Comparison of ENCODE assay signal across 8 mouse cellular contexts in genomic region chr6:50112775-50113174, GRCm38 (mm10). TPM values are rescaled to one million over a fixed set of nuclear protein-coding genes. Genes with fewer than 3 reads are reported as not detected.
A peak's percentile ranks its signal among the peaks of the same experiment; 100 is the strongest.
DNase-seq lines count a peak whose midpoint lies in the region; ATAC-seq and TF ChIP-seq lines count a peak whose summit lies in the region.

No protein-coding gene starts in this region.

- H3ac ChIP-seq in myocyte (ENCODE audit: control insufficient read depth, insufficient read length), result no peak overlapping the region

- 0 out of 2 replicates have a peak overlapping the region, but pooled peaks have one; percentile 0 for H3K4me3 ChIP-seq in heart, embryonic 13.5 days
- H3K4me3 ChIP-seq in kidney, postnatal 0 days (replicated peaks; ENCODE audit: low read depth, low read length), result no peak overlapping the region
- no peak overlapping the region for H3K4me3 ChIP-seq in liver, adult 2 months (ENCODE audit: insufficient read depth, low read depth, low read length)
- no peak overlapping the region for H3K4me3 ChIP-seq in myocyte

- peak; percentile 82 for DNase-seq in CD4-positive helper T cell, adult 2 months (ENCODE audit: low read depth, low spot score)
- peak; percentile 86 for DNase-seq in brain, embryonic 18.5 days (ENCODE audit: low read depth, low spot score)
- peak; percentile 76 for DNase-seq in fibroblast of lung, adult 2 months (ENCODE audit: low read depth)
- DNase-seq in kidney, postnatal 0 days (ENCODE audit: low spot score), result peak; percentile 97
- DNase-seq in liver, adult 2 months (ENCODE audit: extremely low read depth, low read depth, low spot score), result peak; percentile 85
- peak; percentile 82 to 91 for DNase-seq in spleen, postnatal 4 days (ENCODE audit: low spot score in 2 of 2)

- H3K27ac ChIP-seq in heart, embryonic 13.5 days (replicated peaks), result peak overlapping the region; percentile 40; the same call in 1 of the 2 replicates
- no peak overlapping the region for H3K27ac ChIP-seq in kidney, postnatal 0 days
- no peak overlapping the region for H3K27ac ChIP-seq in liver, adult 2 months (replicated peaks; ENCODE audit: insufficient read depth, low read depth, low read length)

- no peak for TF ChIP-seq POLR2A in liver, adult 2 months (IDR thresholded peaks at IDR 0.05; ENCODE audit: extremely low read depth, insufficient read depth, low read length)
- TF ChIP-seq POLR2A in myocyte (IDR thresholded peaks at IDR 0.05; ENCODE audit: insufficient read length, low read depth), result no peak

- peak overlapping the region; percentile 51 for H3K4me2 ChIP-seq in heart, embryonic 13.5 days
- peak overlapping the region; percentile 38 for H3K4me2 ChIP-seq in kidney, postnatal 0 days (ENCODE audit: low read length)
- H3K4me2 ChIP-seq in myocyte (ENCODE audit: low read depth), result peak overlapping the region; percentile 91

- peaks cover 7% of the 10 kb centered on the region for H3K27me3 ChIP-seq in heart, embryonic 13.5 days (replicated peaks)
- no peaks in the 10 kb centered on the region for H3K27me3 ChIP-seq in kidney, postnatal 0 days (ENCODE audit: insufficient read depth, low read length)
- no peaks in the 10 kb centered on the region for H3K27me3 ChIP-seq in liver, adult 2 months (ENCODE audit: control insufficient read depth, insufficient read depth, low read length)
- peaks cover 6% of the 10 kb centered on the region for H3K27me3 ChIP-seq in myocyte (ENCODE audit: control insufficient read depth, insufficient read depth, insufficient read length)

- peaks cover 34% of the 10 kb centered on the region for H3K4me1 ChIP-seq in heart, embryonic 13.5 days
- H3K4me1 ChIP-seq in kidney, postnatal 0 days (replicated peaks; ENCODE audit: insufficient read depth, low read length), result 0 out of 2 replicates have a peak, but pooled peaks cover 3% of the 10 kb centered on the region
- peaks cover 3% of the 10 kb centered on the region for H3K4me1 ChIP-seq in liver, adult 2 months (ENCODE audit: control insufficient read depth, insufficient read depth, low read length)

- peaks cover 15% of the 10 kb centered on the region; the same call in 1 of the 2 replicates for H3K79me2 ChIP-seq in liver, adult 2 months (ENCODE audit: control insufficient read depth, insufficient read depth, low read length)
- H3K79me2 ChIP-seq in myocyte (ENCODE audit: control insufficient read depth, insufficient read depth), result peaks cover 14% of the 10 kb centered on the region

- no peaks in the 10 kb centered on the region for H3K36me3 ChIP-seq in heart, embryonic 13.5 days
- H3K36me3 ChIP-seq in kidney, postnatal 0 days (ENCODE audit: insufficient read depth, low read length), result no peaks in the 10 kb centered on the region
- no peaks in the 10 kb centered on the region for H3K36me3 ChIP-seq in liver, adult 2 months (ENCODE audit: control insufficient read depth, insufficient read depth, low read length)
- no peaks in the 10 kb centered on the region for H3K36me3 ChIP-seq in myocyte (ENCODE audit: control insufficient read depth, insufficient read depth)

- H3K9me3 ChIP-seq in heart, embryonic 13.5 days, result no peaks in the 10 kb centered on the region
- H3K9me3 ChIP-seq in kidney, postnatal 0 days (replicated peaks; ENCODE audit: low read length), result no peaks in the 10 kb centered on the region

- H3K9ac ChIP-seq in heart, embryonic 13.5 days, result peak overlapping the region; percentile 44; the same call in 1 of the 2 replicates
- H3K9ac ChIP-seq in kidney, postnatal 0 days (ENCODE audit: low read depth, low read length), result no peak overlapping the region
- no peak overlapping the region for H3K9ac ChIP-seq in liver, adult 2 months (ENCODE audit: low read depth, low read length)

- TF ChIP-seq CTCF in kidney, postnatal 0 days (IDR thresholded peaks at IDR 0.05; ENCODE audit: low read depth), result peak; percentile 90
- peak; percentile 81 for TF ChIP-seq CTCF in liver, adult 2 months (IDR thresholded peaks at IDR 0.05; ENCODE audit: low read depth, low read length)

- WGBS in heart, embryonic 13.5 days, result under 1% methylated on average over 8 of the region's 8 CpGs
- 2% methylated on average over 8 of the region's 8 CpGs for WGBS in kidney, postnatal 0 days
- 2% methylated on average over 8 of the region's 8 CpGs for WGBS in liver, adult 2 months

- peak; percentile 38; the same call in 1 of the 2 replicates for ATAC-seq in heart, embryonic 13.5 days (ENCODE audit: extremely low read depth, insufficient number of reproducible peaks, low FRiP score, low TSS enrichment)
- peak; percentile 23; the same call in 1 of the 2 replicates for ATAC-seq in kidney, postnatal 0 days (replicated peaks; ENCODE audit: low FRiP score, low read depth)

TF ChIP-seq in myocyte, 11 proteins besides CTCF, POLR2A, EP300 and RAD21:
- no peak for TF ChIP-seq POLR2AphosphoS2 (IDR thresholded peaks at IDR 0.05; ENCODE audit: insufficient read length, low read depth)
- TF ChIP-seq MYOD1 (IDR thresholded peaks at IDR 0.05; ENCODE audit: control insufficient read depth in 1 of 3, insufficient read length in 2 of 3, low read depth in 2 of 3), result no peak
- no peak for TF ChIP-seq REST (IDR thresholded peaks at IDR 0.05; ENCODE audit: insufficient read depth, insufficient read length)
- no peak for TF ChIP-seq TCF12 (IDR thresholded peaks at IDR 0.05; ENCODE audit: insufficient read depth, poor library complexity, severe bottlenecking)
- no peak for TF ChIP-seq SRF (IDR thresholded peaks at IDR 0.05; ENCODE audit: control insufficient read depth, insufficient read length, low read depth)
- no peak for TF ChIP-seq E2F4 (IDR thresholded peaks at IDR 0.05; ENCODE audit: insufficient read depth)
- TF ChIP-seq MAX (IDR thresholded peaks at IDR 0.05; ENCODE audit: low read depth), result no peak
- no peak for TF ChIP-seq CEBPB (IDR thresholded peaks at IDR 0.05; ENCODE audit: insufficient read depth, poor library complexity, severe bottlenecking)
- no peak for TF ChIP-seq USF1 (IDR thresholded peaks at IDR 0.05; ENCODE audit: low read depth)
- no peak for TF ChIP-seq TCF3 (IDR thresholded peaks at IDR 0.05; ENCODE audit: insufficient read length, low read depth)
- no peak for TF ChIP-seq MYOG (IDR thresholded peaks at IDR 0.05; ENCODE audit: control insufficient read depth in 1 of 3, insufficient read depth in 1 of 3, insufficient read length in 2 of 3, low read depth in 2 of 3)

RNA-seq across cellular contexts. Expression of gene Mpp6, which starts 2.7 kb away (rescaled TPM):
- 56.9 and 63.1 TPM in 2 replicates for polyA plus RNA-seq in heart, embryonic 13.5 days (2015; fragmentation: Nextera tagmentation; extraction: Ambion mirVana)
- 94.5 and 96.1 TPM in 2 replicates for polyA plus RNA-seq in kidney, postnatal 0 days (2015; fragmentation: Nextera tagmentation; extraction: Ambion mirVana)
- 68.2 and 68.3 TPM in 2 replicates for total RNA-seq in liver, adult 2 months (2014; rRNA removed)
- 17.2 and 17.9 TPM in 2 replicates for polyA plus RNA-seq in liver, adult 2 months (2012; rRNA removed)
- 17.2 TPM for polyA plus RNA-seq in myocyte (2012; fragmentation: generic; extraction: Trizol)

Comparison
In these comparisons a context has a peak if more than half of its experiments do, and no peak if none do; other contexts are left out.
1. H3K4me2 ChIP-seq: peak in every context shown above with its lines; median percentile 91 in myocyte; 51 in heart, embryonic 13.5 days; 38 in kidney, postnatal 0 days.